Mouse (Mus musculus) retina, postnatal 1 day (tissue): Measurements from ENCODE around the gene Baz2b.
"Not testable (repeated sequence)": the region's sequence is repeated elsewhere in the genome, so short reads cannot be mapped to it uniquely, and the experiment has no call there.

Source experiments
- DNase-seq: peaks from one replicate; pipeline ENCODE4 v3.0.0-alpha.2; 2012

The Baz2b gene

GRCm38 (mm10) chr2:59851885-59852284 is 357.8 kb downstream of the Baz2b start:
- DNase-seq: not testable (repeated sequence)
